Mouse (Mus musculus): ENCODE data around the gene Calm4.
A peak's percentile ranks its signal among the peaks of the same experiment; 100 is the strongest.

Gene Calm4

GRCm38 (mm10) chr13:3861251-3861650 is 23.7 kb downstream of the Calm4 start:
- no peak for DNase-seq (ENCODE audit: low spot score in 2 of 2)

GRCm38 (mm10) chr13:3862325-3862724 is 24.8 kb downstream of the Calm4 start:
- DNase-seq (ENCODE audit: low spot score in 2 of 2) = no peak

- DNase-seq (ENCODE audit: low spot score in 2 of 2) = no peak
These were observed 25.5 kb downstream of the Calm4 start for GRCm38 (mm10) chr13:3862922-3863580.

GRCm38 (mm10) chr13:3865648-3866354 is 28.2 kb downstream of the Calm4 start:
- peak; percentile 14 to 25 for DNase-seq (ENCODE audit: low spot score in 2 of 2)

- no peak for DNase-seq (ENCODE audit: low spot score in 2 of 2)
These were observed 28.9 kb downstream of the Calm4 start for GRCm38 (mm10) chr13:3866355-3867052.

- no peak for DNase-seq (ENCODE audit: low spot score in 2 of 2)
These were observed 29.6 kb downstream of the Calm4 start for GRCm38 (mm10) chr13:3867158-3867557.

GRCm38 (mm10) chr13:3869901-3870300 is 32.3 kb downstream of the Calm4 start:
- DNase-seq (ENCODE audit: low spot score in 2 of 2) = no peak

GRCm38 (mm10) chr13:3872832-3873231 is 35.3 kb downstream of the Calm4 start:
- DNase-seq (ENCODE audit: low spot score in 2 of 2) = no peak

GRCm38 (mm10) chr13:3876448-3876847 is 38.9 kb downstream of the Calm4 start:
- DNase-seq (ENCODE audit: low spot score in 2 of 2) = no peak

GRCm38 (mm10) chr13:3877185-3877584 is 39.6 kb downstream of the Calm4 start:
- no peak for DNase-seq (ENCODE audit: low spot score in 2 of 2)

GRCm38 (mm10) chr13:3877679-3878220 is 40.2 kb downstream of the Calm4 start:
- DNase-seq (ENCODE audit: low spot score in 2 of 2) = no peak

- DNase-seq (ENCODE audit: low spot score in 2 of 2) = no peak
These were observed 49.1 kb downstream of the Calm4 start for GRCm38 (mm10) chr13:3886663-3887062.
